Mouse (Mus musculus): ENCODE results near the gene Klk1b9. TPM values are rescaled to one million over a fixed set of nuclear protein-coding genes. Genes with fewer than 3 reads are reported as not detected.
"Not testable (repeated sequence)": the region's sequence is repeated elsewhere in the genome, so short reads cannot be mapped to it uniquely, and the experiment has no call there.

Klk1b9 gene
- polyA plus RNA-seq, 1 experiment from 2014 or later: not detected

- Histone ChIP-seq H3K27me3 (replicated peaks; ENCODE audit: low read depth, poor library complexity, severe bottlenecking) (no peaks in the 10 kb centered on the region), H3K36me3 (replicated peaks) (no peaks in the 10 kb centered on the region), H3K4me3 (no peak overlapping the region), H3K27ac (replicated peaks) (no peak overlapping the region), H3K9me3 (no peaks in the 10 kb centered on the region), H3K4me1 (no peaks in the 10 kb centered on the region)
- DNase-seq (ENCODE audit: low spot score): no peak
These were observed 9.8 kb downstream of the Klk1b9 start for GRCm38 (mm10) chr7:43985657-43986056.

DNA sequence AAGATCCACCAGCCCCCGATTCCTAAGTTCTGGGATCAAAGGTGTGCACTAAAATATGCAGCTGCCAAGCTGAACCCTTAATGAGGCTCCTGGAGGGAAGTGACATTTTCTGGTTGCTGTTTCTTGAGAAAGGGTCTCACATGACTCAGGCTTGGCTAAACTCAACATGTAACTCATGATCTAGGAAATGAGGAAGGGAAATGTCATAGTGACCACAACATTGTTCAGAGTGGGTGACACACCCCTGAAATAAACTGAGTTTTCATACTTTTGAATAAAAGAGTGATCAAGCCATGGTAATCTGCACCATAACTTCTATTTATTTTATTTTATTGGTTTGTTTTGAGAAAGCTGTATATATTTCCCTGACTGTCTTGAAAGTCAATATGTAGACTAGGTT, 19.0 kb downstream of the Klk1b9 start:
- not testable (repeated sequence) for H3K27me3 ChIP-seq (replicated peaks; ENCODE audit: low read depth, poor library complexity, severe bottlenecking); H3K4me1 ChIP-seq; H3K36me3 ChIP-seq (replicated peaks); H3K9me3 ChIP-seq; H3K4me3 ChIP-seq; DNase-seq (ENCODE audit: low spot score); H3K27ac ChIP-seq (replicated peaks)
- 83% methylated on average over 1 of the region's 1 CpGs for WGBS

DNA sequence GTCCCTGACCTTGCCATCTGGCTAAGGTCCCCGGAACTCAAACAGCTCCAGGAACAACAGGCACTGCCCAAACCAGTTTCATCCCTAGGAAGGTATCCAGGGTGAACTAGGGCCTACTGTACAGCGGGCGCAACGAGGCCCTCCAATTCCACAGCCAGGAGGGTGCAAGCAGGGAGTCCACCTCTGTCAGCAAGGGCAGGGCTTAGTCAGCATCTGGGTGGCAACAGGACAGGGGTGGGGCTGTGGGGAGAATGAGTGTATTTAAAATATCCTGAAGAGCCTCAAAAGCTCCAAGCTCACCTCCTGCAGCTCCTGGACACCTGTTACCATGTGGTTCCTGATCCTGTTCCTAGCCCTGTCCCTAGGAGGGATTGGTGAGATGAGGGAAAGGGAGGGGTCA, 19.7 kb downstream of the Klk1b9 start, which contains the start of gene Klk1b11:
TSS of gene Klk1b11 (plus strand) at position 301 of the 400 bp plus-strand sequence.
- not testable (repeated sequence) for DNase-seq (ENCODE audit: low spot score); H3K27me3 ChIP-seq (replicated peaks; ENCODE audit: low read depth, poor library complexity, severe bottlenecking); H3K9me3 ChIP-seq; H3K36me3 ChIP-seq (replicated peaks); H3K27ac ChIP-seq (replicated peaks); H3K4me1 ChIP-seq; H3K4me3 ChIP-seq
- WGBS: 86% methylated on average over 4 of the region's 4 CpGs

GRCm38 (mm10) chr7:44004847-44005246, 29.0 kb downstream of the Klk1b9 start:
- Histone ChIP-seq H3K4me1 (no peaks in the 10 kb centered on the region), H3K4me3 (no peak overlapping the region), H3K36me3 (replicated peaks) (no peaks in the 10 kb centered on the region), H3K27me3 (replicated peaks; ENCODE audit: low read depth, poor library complexity, severe bottlenecking) (no peaks in the 10 kb centered on the region), H3K9me3 (no peaks in the 10 kb centered on the region), H3K27ac (replicated peaks) (no peak overlapping the region)
- no peak for DNase-seq (ENCODE audit: low spot score)

- H3K4me1 ChIP-seq; H3K4me3 ChIP-seq; H3K36me3 ChIP-seq (replicated peaks); H3K27me3 ChIP-seq (replicated peaks; ENCODE audit: low read depth, poor library complexity, severe bottlenecking); DNase-seq (ENCODE audit: low spot score); H3K9me3 ChIP-seq; H3K27ac ChIP-seq (replicated peaks): not testable (repeated sequence)
These were observed 36.0 kb downstream of the Klk1b9 start, which contains the start of gene Klk1b26 for GRCm38 (mm10) chr7:44011868-44012267. Klk1b26 (plus strand) TSS chr7:44012168.

- WGBS: 88% methylated on average over 6 of the region's 6 CpGs
- H3K4me1 ChIP-seq; H3K27me3 ChIP-seq (replicated peaks; ENCODE audit: low read depth, poor library complexity, severe bottlenecking); H3K9me3 ChIP-seq; H3K36me3 ChIP-seq (replicated peaks); H3K4me3 ChIP-seq; H3K27ac ChIP-seq (replicated peaks); DNase-seq (ENCODE audit: low spot score): not testable (repeated sequence)
These were observed 38.8 kb downstream of the Klk1b9 start for GRCm38 (mm10) chr7:44014666-44015065.

DNA sequence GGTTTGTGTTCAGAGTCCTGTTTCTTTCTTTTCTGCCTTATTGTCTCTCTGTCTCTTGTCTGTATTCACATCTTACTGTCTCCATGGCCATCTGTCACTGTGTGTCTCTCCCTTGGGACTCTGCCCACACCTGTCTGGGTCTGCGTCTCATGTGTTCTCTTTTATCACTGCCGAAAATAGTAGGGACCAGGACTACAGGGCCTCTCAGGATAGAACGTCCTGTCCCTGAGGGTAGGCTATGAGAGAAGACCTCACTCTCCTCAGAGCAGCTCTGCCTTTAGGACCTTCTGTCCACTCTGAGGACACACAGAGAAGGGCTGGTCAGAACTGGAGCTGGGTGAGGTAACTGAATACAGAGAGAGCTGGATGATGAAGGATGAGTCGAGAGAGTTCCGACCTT, 39.2 kb downstream of the Klk1b9 start:
- Histone ChIP-seq H3K4me3 (no peak overlapping the region), H3K27ac (replicated peaks) (no peak overlapping the region), H3K9me3 (no peaks in the 10 kb centered on the region), H3K36me3 (replicated peaks) (no peaks in the 10 kb centered on the region), H3K4me1 (no peaks in the 10 kb centered on the region), H3K27me3 (replicated peaks; ENCODE audit: low read depth, poor library complexity, severe bottlenecking) (no peaks in the 10 kb centered on the region)
- 88% methylated on average over 5 of the region's 5 CpGs for WGBS
- DNase-seq (ENCODE audit: low spot score): no peak

Other genes starting within 250 kb of the Klk1b9 start
- gene Klk12, start 207.2 kb upstream of the Klk1b9 start, polyA plus RNA-seq (2016; fragmentation: Nextera tagmentation; extraction: Ambion mirVana): not detected in 2 replicates
- gene Klk11, start 201.5 kb upstream of the Klk1b9 start, polyA plus RNA-seq (2016; fragmentation: Nextera tagmentation; extraction: Ambion mirVana): 0.11 TPM in 1 of 2 replicates, not detected in the other
- 0.25 and 0.39 TPM in 2 replicates for gene Klk10, start 195.0 kb upstream of the Klk1b9 start, polyA plus RNA-seq (2016; fragmentation: Nextera tagmentation; extraction: Ambion mirVana)
- gene Klk9, start 184.2 kb upstream of the Klk1b9 start, polyA plus RNA-seq (2016; fragmentation: Nextera tagmentation; extraction: Ambion mirVana): 0.10 and 0.16 TPM in 2 replicates
- gene Klk8, start 178.5 kb upstream of the Klk1b9 start, polyA plus RNA-seq (2016; fragmentation: Nextera tagmentation; extraction: Ambion mirVana): 17.5 and 17.9 TPM in 2 replicates
- gene Klk7, start 164.8 kb upstream of the Klk1b9 start, polyA plus RNA-seq (2016; fragmentation: Nextera tagmentation; extraction: Ambion mirVana): not detected in 2 replicates
- gene Klk6, start 151.6 kb upstream of the Klk1b9 start, polyA plus RNA-seq (2016; fragmentation: Nextera tagmentation; extraction: Ambion mirVana): not detected in 2 replicates
- gene Klk5, start 134.1 kb upstream of the Klk1b9 start, polyA plus RNA-seq (2016; fragmentation: Nextera tagmentation; extraction: Ambion mirVana): not detected in 2 replicates
- not detected in 2 replicates for gene Klk4, start 94.9 kb upstream of the Klk1b9 start, polyA plus RNA-seq (2016; fragmentation: Nextera tagmentation; extraction: Ambion mirVana)
- gene Klk15, start 42.3 kb upstream of the Klk1b9 start, polyA plus RNA-seq (2016; fragmentation: Nextera tagmentation; extraction: Ambion mirVana): not detected in 2 replicates
- gene Klk1b8, start 25.4 kb upstream of the Klk1b9 start, polyA plus RNA-seq (2016; fragmentation: Nextera tagmentation; extraction: Ambion mirVana): not detected in 2 replicates
- gene Klk1b1, start 9.3 kb upstream of the Klk1b9 start, polyA plus RNA-seq (2016; fragmentation: Nextera tagmentation; extraction: Ambion mirVana): not detected in 2 replicates
- not detected in 2 replicates for gene Klk1b11, start 19.8 kb downstream of the Klk1b9 start, polyA plus RNA-seq (2016; fragmentation: Nextera tagmentation; extraction: Ambion mirVana)
- not detected in 2 replicates for gene Klk1b26, start 36.1 kb downstream of the Klk1b9 start, polyA plus RNA-seq (2016; fragmentation: Nextera tagmentation; extraction: Ambion mirVana)
- gene Klk1b27, start 76.2 kb downstream of the Klk1b9 start, polyA plus RNA-seq (2016; fragmentation: Nextera tagmentation; extraction: Ambion mirVana): not detected in 2 replicates
- gene Klk1b21, start 126.3 kb downstream of the Klk1b9 start, polyA plus RNA-seq (2016; fragmentation: Nextera tagmentation; extraction: Ambion mirVana): not detected in 2 replicates
- gene Klk1b22, start 136.6 kb downstream of the Klk1b9 start, polyA plus RNA-seq (2016; fragmentation: Nextera tagmentation; extraction: Ambion mirVana): not detected in 2 replicates
- not detected in 2 replicates for gene Klk1b16, start 160.7 kb downstream of the Klk1b9 start, polyA plus RNA-seq (2016; fragmentation: Nextera tagmentation; extraction: Ambion mirVana)
- gene Klk1b24, start 212.2 kb downstream of the Klk1b9 start, polyA plus RNA-seq (2016; fragmentation: Nextera tagmentation; extraction: Ambion mirVana): not detected in 2 replicates
- not detected in 2 replicates for gene Klk1b3, start 222.1 kb downstream of the Klk1b9 start, polyA plus RNA-seq (2016; fragmentation: Nextera tagmentation; extraction: Ambion mirVana)
- not detected in 2 replicates for gene Klk1b4, start 231.4 kb downstream of the Klk1b9 start, polyA plus RNA-seq (2016; fragmentation: Nextera tagmentation; extraction: Ambion mirVana)
- not detected in 2 replicates for gene Klk1b5, start 239.9 kb downstream of the Klk1b9 start, polyA plus RNA-seq (2016; fragmentation: Nextera tagmentation; extraction: Ambion mirVana)
- not detected in 2 replicates for gene Klk1, start 249.3 kb downstream of the Klk1b9 start, polyA plus RNA-seq (2016; fragmentation: Nextera tagmentation; extraction: Ambion mirVana)